Mouse (Mus musculus): ENCODE data around the gene A3galt2.

Gene A3galt2

GRCm38 (mm10) chr4:128755064-128755463, at the start of gene A3galt2:
TSS of gene A3galt2 (plus strand) at chr4:128755364.
- peak; percentile 2 for DNase-seq

- no peak for DNase-seq
Measured at GRCm38 (mm10) chr4:128706626-128707025, 48.5 kb upstream of the A3galt2 start.

GRCm38 (mm10) chr4:128707384-128707783, 47.8 kb upstream of the A3galt2 start:
- DNase-seq = no peak

GRCm38 (mm10) chr4:128709061-128709780, 45.9 kb upstream of the A3galt2 start:
- DNase-seq = no peak

GRCm38 (mm10) chr4:128709781-128710166, 45.4 kb upstream of the A3galt2 start:
- no peak for DNase-seq

- DNase-seq = no peak
Measured at GRCm38 (mm10) chr4:128710286-128710685, 44.9 kb upstream of the A3galt2 start.

GRCm38 (mm10) chr4:128710800-128711199, 44.4 kb upstream of the A3galt2 start:
- DNase-seq = no peak

GRCm38 (mm10) chr4:128711455-128712135, 43.6 kb upstream of the A3galt2 start:
- peak; percentile 88 for DNase-seq

GRCm38 (mm10) chr4:128712136-128712655, 43.0 kb upstream of the A3galt2 start:
- DNase-seq = no peak

GRCm38 (mm10) chr4:128712941-128713340, 42.2 kb upstream of the A3galt2 start:
- no peak for DNase-seq

GRCm38 (mm10) chr4:128715241-128716204, 39.6 kb upstream of the A3galt2 start:
- DNase-seq = peak; percentile 67

- DNase-seq = no peak
Measured at GRCm38 (mm10) chr4:128716279-128716678, 38.9 kb upstream of the A3galt2 start.

- no peak for DNase-seq
Measured at GRCm38 (mm10) chr4:128716731-128717130, 38.4 kb upstream of the A3galt2 start.

- peak; percentile 65 for DNase-seq
Measured at GRCm38 (mm10) chr4:128720110-128720509, 35.1 kb upstream of the A3galt2 start.

- no peak for DNase-seq
Measured at GRCm38 (mm10) chr4:128721061-128721648, 34.0 kb upstream of the A3galt2 start.

GRCm38 (mm10) chr4:128721761-128722160, 33.4 kb upstream of the A3galt2 start:
- DNase-seq = no peak

GRCm38 (mm10) chr4:128722932-128723331, 32.2 kb upstream of the A3galt2 start:
- DNase-seq = no peak

- DNase-seq = no peak
Measured at GRCm38 (mm10) chr4:128723431-128723830, 31.7 kb upstream of the A3galt2 start.

- no peak for DNase-seq
Measured at GRCm38 (mm10) chr4:128724059-128724458, 31.1 kb upstream of the A3galt2 start.

- peak; percentile 80 for DNase-seq
Measured at GRCm38 (mm10) chr4:128727019-128727720, 28.0 kb upstream of the A3galt2 start.

GRCm38 (mm10) chr4:128727721-128728430, 27.3 kb upstream of the A3galt2 start:
- no peak for DNase-seq
